Mouse (Mus musculus): ENCODE data around the gene Spib.

The Spib gene

GRCm38 (mm10) chr7:44526414-44527154, 5.3 kb downstream of the Spib start:
- no peak for DNase-seq (ENCODE audit: low spot score in 2 of 2)

GRCm38 (mm10) chr7:44525126-44525832, 6.6 kb downstream of the Spib start:
- peak in 1 of 2 experiments; percentile 45 for DNase-seq (ENCODE audit: low spot score in 2 of 2)

- DNase-seq (ENCODE audit: low spot score in 2 of 2), result no peak
Measured at GRCm38 (mm10) chr7:44524502-44524901, 7.4 kb downstream of the Spib start, which contains the start of gene Mybpc2. Gene Mybpc2, minus strand, starts transcription at chr7:44524656.

GRCm38 (mm10) chr7:44523056-44523455, 8.8 kb downstream of the Spib start:
- no peak for DNase-seq (ENCODE audit: low spot score in 2 of 2)

DNA sequence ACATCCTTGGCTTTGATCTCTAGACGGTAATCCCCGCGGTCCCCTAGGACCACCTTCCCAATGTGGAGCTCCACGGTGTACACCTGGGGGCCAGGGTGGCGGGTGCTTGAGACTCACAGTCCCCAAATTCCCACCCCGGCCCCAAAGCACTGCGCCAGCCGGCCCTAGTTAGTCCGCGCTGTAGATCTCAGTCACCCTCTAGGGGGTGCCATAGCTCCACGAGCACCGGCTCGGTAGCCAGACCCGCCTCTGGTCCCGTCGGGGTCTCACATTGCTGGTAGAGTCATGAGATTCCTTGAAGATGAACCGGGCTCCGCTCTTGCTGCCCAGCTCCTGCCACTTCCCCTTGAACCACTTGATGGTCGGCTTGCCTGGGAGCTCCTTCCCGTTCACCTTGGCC, 10.2 kb downstream of the Spib start:
- peak in 1 of 2 experiments; percentile 78 for DNase-seq (ENCODE audit: low spot score in 2 of 2)

DNA sequence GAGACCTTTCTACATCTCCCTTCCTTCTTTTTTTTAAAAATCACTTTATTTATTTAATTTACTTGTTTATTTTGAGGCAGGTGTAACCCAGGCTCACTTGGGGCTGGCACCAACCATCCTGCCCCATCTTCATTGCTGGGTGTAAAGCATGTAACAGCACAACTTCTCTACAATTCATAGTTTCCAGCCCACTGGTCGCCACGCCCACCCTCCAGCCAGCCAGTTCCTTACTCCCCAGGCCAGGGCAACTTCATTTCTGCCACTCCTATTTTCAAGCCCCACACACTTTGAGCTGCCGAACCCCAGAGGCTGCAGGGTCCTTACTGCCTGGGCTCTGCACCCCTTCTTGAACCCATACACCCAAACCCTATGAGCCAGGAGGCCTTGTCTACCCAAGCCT, 10.9 kb downstream of the Spib start:
- DNase-seq (ENCODE audit: low spot score in 2 of 2), result peak in 1 of 2 experiments; percentile 49

- DNase-seq (ENCODE audit: low spot score in 2 of 2), result no peak
Measured at GRCm38 (mm10) chr7:44519240-44519913, 12.5 kb downstream of the Spib start.

DNA sequence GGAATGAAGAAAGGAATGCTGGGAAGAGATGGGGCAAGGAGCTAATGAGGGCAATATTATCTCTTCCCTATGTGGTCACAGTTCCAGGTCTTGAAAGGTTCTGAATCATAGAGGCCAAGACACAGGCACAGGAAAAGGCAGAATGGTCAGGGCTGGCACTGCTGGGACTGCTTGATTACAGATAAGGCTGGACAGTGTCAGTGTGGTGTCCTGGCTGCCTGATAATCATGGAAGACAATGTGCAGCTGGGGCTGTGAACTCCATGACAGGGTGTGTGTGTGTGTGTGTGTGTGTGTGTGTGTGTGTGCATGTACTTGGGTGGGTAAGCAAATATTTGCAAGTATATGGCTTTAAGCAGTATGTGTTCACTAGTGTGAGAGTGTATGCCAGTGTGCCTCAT, 24.4 kb downstream of the Spib start:
- DNase-seq (ENCODE audit: low spot score in 2 of 2), result no peak

- DNase-seq (ENCODE audit: low spot score in 2 of 2), result peak; percentile 74 to 88
Measured at GRCm38 (mm10) chr7:44501563-44502115, 30.2 kb downstream of the Spib start.

DNA sequence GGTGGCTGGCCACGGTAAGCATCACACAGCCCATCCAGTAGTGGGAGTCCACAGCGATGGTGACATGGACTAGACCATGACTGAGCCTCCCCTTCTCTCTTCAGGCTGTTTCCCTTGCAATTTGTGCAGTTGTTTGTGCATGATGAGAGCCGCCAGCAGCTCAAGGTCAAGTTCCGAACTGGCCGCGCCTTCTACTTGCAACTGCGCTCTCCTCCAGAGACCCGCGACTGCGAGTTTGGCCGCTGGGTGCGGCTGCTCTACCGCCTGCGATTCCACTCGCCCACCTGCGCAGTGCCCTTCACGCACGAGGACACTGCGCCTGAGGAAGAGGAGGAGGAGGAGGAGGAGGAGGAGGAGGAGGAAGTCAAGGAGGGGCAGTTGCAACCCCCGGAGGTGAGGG, 31.8 kb downstream of the Spib start:
- DNase-seq (ENCODE audit: low spot score in 2 of 2), result no peak

DNA sequence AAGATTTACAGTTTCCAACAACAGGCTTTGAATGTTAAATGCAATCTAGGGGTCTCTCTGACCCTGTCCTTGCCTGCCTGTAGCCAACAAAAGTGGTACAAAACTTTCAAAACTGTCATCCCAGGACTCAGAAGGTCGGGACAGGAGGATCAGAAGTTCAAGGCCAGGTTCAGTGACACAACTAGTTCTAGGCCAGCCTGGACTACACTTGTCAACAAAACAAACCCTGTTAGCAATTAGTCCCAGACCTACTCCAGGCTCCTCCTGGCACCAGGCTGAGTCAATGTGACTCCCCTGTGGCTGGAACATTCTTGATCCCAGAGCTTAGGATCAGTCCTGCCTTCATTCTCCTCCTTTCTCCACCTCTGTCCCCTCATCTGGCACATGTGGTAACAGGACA, 32.9 kb downstream of the Spib start:
- DNase-seq (ENCODE audit: low spot score in 2 of 2), result no peak

DNA sequence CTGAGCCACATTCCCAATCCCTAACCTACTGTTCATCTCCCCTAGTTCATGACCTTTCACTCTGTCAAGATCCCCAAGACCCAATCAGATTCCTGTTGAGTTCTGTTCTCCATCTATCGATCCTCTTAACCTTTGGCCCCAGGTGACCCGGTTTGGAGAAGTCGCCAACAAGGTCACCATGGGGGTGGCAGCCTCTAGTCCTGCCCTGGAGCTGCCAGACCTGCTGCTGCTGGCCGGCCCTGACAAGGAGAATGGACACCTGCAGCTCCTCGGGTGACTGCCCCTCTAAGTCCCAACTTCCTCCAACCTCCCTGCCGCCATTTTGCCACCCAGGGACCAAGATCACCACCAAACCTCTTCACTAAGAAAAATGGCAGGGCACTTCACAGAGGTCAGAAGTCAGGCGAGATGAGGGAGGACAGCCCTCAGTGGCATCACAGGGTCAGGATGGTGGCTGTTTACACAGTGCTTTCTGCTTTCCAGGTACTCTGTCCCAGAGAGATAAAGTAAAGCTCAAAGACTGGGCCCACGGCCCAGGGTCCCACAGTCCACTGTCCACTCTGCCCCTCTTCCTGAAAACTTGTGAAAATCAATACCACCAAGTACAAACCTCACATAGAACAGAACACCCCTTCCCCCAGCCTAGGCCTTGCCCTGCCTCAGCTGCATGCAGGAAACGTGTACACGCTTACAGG, 34.4 kb downstream of the Spib start:
- no peak for DNase-seq (ENCODE audit: low spot score in 2 of 2)

DNA sequence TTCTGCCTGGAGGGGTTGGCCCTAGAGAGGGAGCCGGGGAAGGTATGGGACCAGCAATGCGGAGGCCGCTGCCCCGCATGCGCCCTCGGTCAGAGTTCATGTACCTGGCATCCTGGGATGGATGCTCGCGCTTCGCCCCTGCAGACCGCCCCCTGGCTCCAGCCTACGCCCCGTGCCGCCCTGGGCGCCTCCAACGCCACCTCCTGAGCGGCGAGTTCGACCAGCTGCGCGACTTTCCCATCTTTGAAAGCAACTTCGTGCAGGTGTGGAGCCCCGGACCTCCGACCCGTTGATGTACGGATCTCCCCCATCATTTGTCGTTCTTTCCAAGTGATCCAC, 35.1 kb downstream of the Spib start:
- no peak for DNase-seq (ENCODE audit: low spot score in 2 of 2)

- peak; percentile 97 to 98 for DNase-seq (ENCODE audit: low spot score in 2 of 2)
Measured at GRCm38 (mm10) chr7:44495992-44496770, 35.7 kb downstream of the Spib start, which contains the start of the genes Emc10 and Fam71e1. Gene Emc10, minus strand, starts transcription at chr7:44496529. Gene Fam71e1, plus strand, starts transcription at chr7:44496581.

DNA sequence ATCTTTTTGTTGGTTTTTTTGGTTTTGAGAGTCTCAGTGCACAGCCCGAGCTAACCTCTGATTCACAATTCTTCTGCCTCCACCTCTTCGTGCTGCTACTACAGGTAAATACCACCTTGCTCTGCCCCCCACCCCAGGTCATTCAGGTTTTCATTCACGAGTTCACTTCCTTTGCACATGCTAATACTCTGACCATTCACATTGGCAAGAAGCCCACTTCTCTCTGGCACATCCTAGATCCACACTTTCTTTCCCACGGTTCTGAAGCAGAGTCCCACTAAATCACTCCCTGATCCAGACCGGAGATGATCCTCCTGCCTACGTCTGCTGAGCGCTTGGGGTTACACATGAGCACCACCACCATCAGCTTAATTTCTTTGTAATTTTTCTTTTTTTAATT, 36.8 kb downstream of the Spib start:
- DNase-seq (ENCODE audit: low spot score in 2 of 2), result no peak

GRCm38 (mm10) chr7:44494681-44495080, 37.2 kb downstream of the Spib start:
- no peak for DNase-seq (ENCODE audit: low spot score in 2 of 2)

DNA sequence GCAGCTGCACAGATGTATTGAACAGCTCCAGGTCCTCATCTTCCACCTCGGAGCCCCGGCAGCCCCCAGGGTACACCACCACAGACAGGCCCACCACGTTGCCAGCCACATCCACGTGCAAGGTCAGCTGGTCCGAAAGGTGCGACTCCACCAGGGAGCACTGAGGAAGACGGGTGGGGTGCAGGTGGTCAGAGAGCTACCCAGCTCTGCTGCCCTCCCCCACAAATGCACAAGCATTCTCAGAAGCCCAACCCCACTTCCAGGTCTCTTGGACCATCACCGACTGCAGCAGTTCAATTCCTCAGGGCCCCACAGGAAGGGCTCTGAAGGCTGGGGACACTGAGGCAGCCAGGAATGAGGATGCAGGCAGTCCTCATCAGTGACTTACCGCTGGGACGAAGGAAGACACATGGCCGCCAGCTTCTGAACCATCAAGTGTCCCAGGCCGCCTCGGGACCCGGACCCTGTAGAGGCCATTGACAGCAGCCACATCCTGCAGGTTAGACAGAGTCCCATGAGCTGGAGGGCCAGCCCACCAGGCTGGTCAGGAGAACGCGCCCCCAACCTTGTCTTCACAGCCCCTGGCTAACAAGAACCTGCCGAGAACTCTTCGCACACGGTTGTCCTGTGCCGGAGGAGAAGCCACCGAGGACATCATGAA, 39.6 kb downstream of the Spib start:
- DNase-seq (ENCODE audit: low spot score in 2 of 2), result no peak

DNA sequence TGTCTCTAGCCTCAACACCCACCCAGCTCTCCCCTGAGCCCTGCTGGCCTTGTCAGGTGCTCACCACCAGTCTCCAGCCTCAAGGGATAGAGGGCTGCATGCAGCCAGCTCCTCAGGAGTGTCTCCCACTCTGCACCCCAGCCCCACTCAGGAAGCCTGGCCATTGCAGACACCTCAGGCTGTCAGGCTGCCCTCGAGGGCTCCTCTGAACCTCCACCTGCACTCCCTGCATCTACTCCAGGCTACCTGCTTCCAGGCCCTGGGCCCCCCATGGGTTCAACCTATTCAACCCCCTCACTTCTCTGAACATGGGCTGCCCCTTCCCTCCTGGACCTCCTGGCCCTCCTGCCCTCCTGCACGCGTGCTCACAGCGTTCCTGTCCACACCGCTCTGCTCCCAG, 40.5 kb downstream of the Spib start:
- no peak for DNase-seq (ENCODE audit: low spot score in 2 of 2)

- DNase-seq (ENCODE audit: low spot score in 2 of 2), result no peak
Measured at GRCm38 (mm10) chr7:44490281-44490680, 41.6 kb downstream of the Spib start.

GRCm38 (mm10) chr7:44488545-44488944, 43.3 kb downstream of the Spib start:
- no peak for DNase-seq (ENCODE audit: low spot score in 2 of 2)
